Mouse (Mus musculus) kidney, embryonic 15.5 days (tissue): ENCODE data around the gene Mrps26. TPM values are rescaled to one million over a fixed set of nuclear protein-coding genes. Genes with fewer than 3 reads are reported as not detected.
"Not testable (repeated sequence)": the region's sequence is repeated elsewhere in the genome, so short reads cannot be mapped to it uniquely, and the experiment has no call there.

Experiments used
- ATAC-seq: fragments of 200-750 bp; cut with Nextera tagmentation; replicated peaks from 2 replicates; pipeline ENCODE4 v1.8.0; 2017; ENCODE audit warnings: moderate TSS enrichment; ENCODE audit not compliant: low FRiP score
- H3K27ac ChIP-seq: fragments of 300-500 bp; sonication (generic); 2 replicates; pipeline ENCODE4 v1.5.1; 2015; ENCODE audit warnings: mild to moderate bottlenecking, inconsistent platforms
- H3K27me3 ChIP-seq: fragments of 300-500 bp; sonication (generic); 2 replicates; pipeline ENCODE4 v1.6.1; 2015; ENCODE audit warnings: inconsistent platforms
- H3K36me3 ChIP-seq: fragments of 300-500 bp; sonication (generic); 2 replicates; pipeline ENCODE4 v1.6.1; 2015; ENCODE audit warnings: inconsistent platforms
- H3K4me1 ChIP-seq: fragments of 300-500 bp; sonication (generic); 2 replicates; pipeline ENCODE4 v1.6.1; 2015; ENCODE audit warnings: inconsistent platforms
- H3K4me2 ChIP-seq: fragments of 300-500 bp; sonication (generic); 2 replicates; pipeline ENCODE4 v1.6.1; 2015; ENCODE audit warnings: moderate library complexity, mild to moderate bottlenecking, inconsistent platforms
- H3K4me3 ChIP-seq: fragments of 300-500 bp; sonication (generic); replicated peaks from 2 replicates; pipeline ENCODE4 v1.5.1; 2015; ENCODE audit warnings: mild to moderate bottlenecking, inconsistent platforms
- H3K9ac ChIP-seq: fragments of 300-500 bp; sonication (generic); 2 replicates; pipeline ENCODE4 v1.6.1; 2015; ENCODE audit warnings: mild to moderate bottlenecking, inconsistent platforms
- H3K9me3 ChIP-seq: fragments of 300-500 bp; sonication (generic); replicated peaks from 2 replicates; pipeline ENCODE4 v1.6.1; 2016; ENCODE audit warnings: inconsistent platforms
- WGBS: fragments of 180-500 bp; shearing (Covaris S2); methylation state at CpG from one replicate; pipeline ENCODE4 v1.1.7; 2015; ENCODE audit warnings: mixed read lengths; 5-methylcytosine and 5-hydroxymethylcytosine counted together
- polyA plus RNA-seq: library from polyadenylated mRNA; unstranded; fragments of >200 nt; fragmentation: Nextera tagmentation; extraction: Ambion mirVana; gene quantifications from 2 replicates; pipeline ENCODE4 v1.2.1, GENCODE M21; 2015

Gene Mrps26
- polyA plus RNA-seq, 1 experiment from 2014 or later: 97.7 TPM

- no peak overlapping the region for H3K27ac ChIP-seq
- no peak overlapping the region for H3K4me3 ChIP-seq
- H3K9ac ChIP-seq: no peak overlapping the region
- 76% methylated on average over 9 of the region's 9 CpGs for WGBS
- H3K27me3 ChIP-seq: no peaks in the 10 kb centered on the region
- ATAC-seq: no peak
- H3K36me3 ChIP-seq: peaks cover 90% of the 10 kb centered on the region
- H3K9me3 ChIP-seq: no peaks in the 10 kb centered on the region
- no peak overlapping the region for H3K4me2 ChIP-seq
- H3K4me1 ChIP-seq: no peaks in the 10 kb centered on the region
These were observed 23.3 kb upstream of the Mrps26 start for GRCm38 (mm10) chr2:130540266-130540665.

GRCm38 (mm10) chr2:130546957-130547356, 16.6 kb upstream of the Mrps26 start:
- no peaks in the 10 kb centered on the region for H3K27me3 ChIP-seq
- no peak overlapping the region for H3K27ac ChIP-seq
- H3K4me1 ChIP-seq: no peaks in the 10 kb centered on the region
- H3K4me3 ChIP-seq: no peak overlapping the region
- no peak overlapping the region for H3K4me2 ChIP-seq
- no peak overlapping the region for H3K9ac ChIP-seq
- no peak for ATAC-seq
- H3K36me3 ChIP-seq: peaks cover 98% of the 10 kb centered on the region
- H3K9me3 ChIP-seq: no peaks in the 10 kb centered on the region
- WGBS: 88% methylated on average over 8 of the region's 8 CpGs

GRCm38 (mm10) chr2:130554841-130555240, 8.7 kb upstream of the Mrps26 start:
- 86% methylated on average over 7 of the region's 7 CpGs for WGBS
- no peaks in the 10 kb centered on the region for H3K9me3 ChIP-seq
- no peak for ATAC-seq
- H3K4me3 ChIP-seq: no peak overlapping the region
- H3K4me1 ChIP-seq: no peaks in the 10 kb centered on the region
- H3K27me3 ChIP-seq: no peaks in the 10 kb centered on the region
- H3K4me2 ChIP-seq: no peak overlapping the region
- H3K27ac ChIP-seq: no peak overlapping the region
- H3K9ac ChIP-seq: no peak overlapping the region
- peaks cover 80% of the 10 kb centered on the region for H3K36me3 ChIP-seq

- 82% methylated on average over 1 of the region's 1 CpGs for WGBS
- Histone ChIP-seq H3K4me3 (no peak overlapping the region), H3K4me2 (no peak overlapping the region), H3K9ac (no peak overlapping the region), H3K36me3 (peaks cover 66% of the 10 kb centered on the region), H3K27ac (no peak overlapping the region), H3K4me1 (no peaks in the 10 kb centered on the region), H3K9me3 (no peaks in the 10 kb centered on the region), H3K27me3 (no peaks in the 10 kb centered on the region)
- ATAC-seq: no peak
These were observed 7.2 kb upstream of the Mrps26 start for GRCm38 (mm10) chr2:130556292-130556691.

- H3K27ac ChIP-seq: no peak overlapping the region
- no peak overlapping the region for H3K4me2 ChIP-seq
- ATAC-seq: no peak
- no peak overlapping the region for H3K9ac ChIP-seq
- 97% methylated on average over 2 of the region's 2 CpGs for WGBS
- H3K27me3 ChIP-seq: no peaks in the 10 kb centered on the region
- no peaks in the 10 kb centered on the region for H3K4me1 ChIP-seq
- H3K9me3 ChIP-seq: no peaks in the 10 kb centered on the region
- H3K36me3 ChIP-seq: peaks cover 54% of the 10 kb centered on the region
- no peak overlapping the region for H3K4me3 ChIP-seq
These were observed 6.1 kb upstream of the Mrps26 start for GRCm38 (mm10) chr2:130557462-130557861.

GRCm38 (mm10) chr2:130558015-130558414, 5.5 kb upstream of the Mrps26 start:
- no peak overlapping the region for H3K27ac ChIP-seq
- WGBS: 80% methylated on average over 2 of the region's 2 CpGs
- no peaks in the 10 kb centered on the region for H3K27me3 ChIP-seq
- H3K36me3 ChIP-seq: peaks cover 49% of the 10 kb centered on the region
- H3K9ac ChIP-seq: no peak overlapping the region
- H3K4me3 ChIP-seq: no peak overlapping the region
- no peak for ATAC-seq
- peaks cover 5% of the 10 kb centered on the region for H3K4me1 ChIP-seq
- H3K4me2 ChIP-seq: no peak overlapping the region
- no peaks in the 10 kb centered on the region for H3K9me3 ChIP-seq

- H3K9ac ChIP-seq: peak overlapping the region; percentile 97
- H3K4me3 ChIP-seq: peak overlapping the region; percentile 98
- ATAC-seq: peak; percentile 35; the same call in 1 of the 2 replicates
- under 1% methylated on average over 23 of the region's 23 CpGs for WGBS
- no peaks in the 10 kb centered on the region for H3K27me3 ChIP-seq
- H3K27ac ChIP-seq: peak overlapping the region; percentile 67; the same call in 1 of the 2 replicates
- H3K4me1 ChIP-seq: peaks cover 19% of the 10 kb centered on the region
- peaks cover 25% of the 10 kb centered on the region for H3K36me3 ChIP-seq
- H3K4me2 ChIP-seq: peak overlapping the region; percentile 91
- no peaks in the 10 kb centered on the region for H3K9me3 ChIP-seq
These were observed 521 bp downstream of the Mrps26 start for GRCm38 (mm10) chr2:130564063-130564462.

GRCm38 (mm10) chr2:130564983-130565382, 1.4 kb downstream of the Mrps26 start:
- Histone ChIP-seq H3K36me3 (peaks cover 25% of the 10 kb centered on the region), H3K4me2 (peak overlapping the region; percentile 91), H3K4me3 (peak overlapping the region; percentile 98), H3K9ac (no peak overlapping the region), H3K27me3 (no peaks in the 10 kb centered on the region), H3K27ac (no peak overlapping the region), H3K9me3 (no peaks in the 10 kb centered on the region), H3K4me1 (peaks cover 19% of the 10 kb centered on the region)
- ATAC-seq: no peak
- 85% methylated on average over 8 of the region's 8 CpGs for WGBS

- Histone ChIP-seq H3K27ac (no peak overlapping the region), H3K36me3 (peaks cover 25% of the 10 kb centered on the region), H3K9ac (no peak overlapping the region), H3K27me3 (no peaks in the 10 kb centered on the region), H3K4me3 (no peak overlapping the region), H3K9me3 (no peaks in the 10 kb centered on the region), H3K4me1 (peaks cover 11% of the 10 kb centered on the region), H3K4me2 (no peak overlapping the region)
- WGBS: 78% methylated on average over 4 of the region's 4 CpGs
- no peak for ATAC-seq
These were observed 5.4 kb downstream of the Mrps26 start for GRCm38 (mm10) chr2:130568921-130569320.

GRCm38 (mm10) chr2:130569926-130570325, 6.4 kb downstream of the Mrps26 start:
- Histone ChIP-seq H3K4me3 (no peak overlapping the region), H3K9ac (no peak overlapping the region), H3K4me1 (peaks cover 2% of the 10 kb centered on the region), H3K27me3 (peaks cover 1% of the 10 kb centered on the region), H3K27ac (no peak overlapping the region), H3K9me3 (no peaks in the 10 kb centered on the region), H3K4me2 (no peak overlapping the region), H3K36me3 (peaks cover 23% of the 10 kb centered on the region)
- no peak for ATAC-seq

- Histone ChIP-seq H3K27ac (no peak overlapping the region), H3K9me3 (no peaks in the 10 kb centered on the region), H3K4me1 (peaks cover 22% of the 10 kb centered on the region), H3K27me3 (peaks cover 52% of the 10 kb centered on the region), H3K4me2 (no peak overlapping the region), H3K9ac (no peak overlapping the region), H3K4me3 (no peak overlapping the region), H3K36me3 (no peaks in the 10 kb centered on the region)
- ATAC-seq: no peak
- WGBS: 84% methylated on average over 5 of the region's 5 CpGs
These were observed 11.4 kb downstream of the Mrps26 start for GRCm38 (mm10) chr2:130574960-130575359.

GRCm38 (mm10) chr2:130575873-130576272, 12.3 kb downstream of the Mrps26 start, which contains the start of gene Oxt:
Oxt (plus strand) TSS chr2:130576173.
- H3K27ac ChIP-seq: no peak within 1 kb of the TSS
- H3K36me3 ChIP-seq: no peaks in the 10 kb centered on the region
- H3K4me3 ChIP-seq: peak within 1 kb of the TSS; percentile 34
- peak within 1 kb of the TSS; percentile 60 for H3K4me2 ChIP-seq
- H3K4me1 ChIP-seq: peaks cover 31% of the 10 kb centered on the region
- peaks cover 61% of the 10 kb centered on the region for H3K27me3 ChIP-seq
- WGBS: 43% methylated on average over 9 of the region's 9 CpGs
- H3K9me3 ChIP-seq: no peaks in the 10 kb centered on the region
- no peak for ATAC-seq
- 0 out of 2 replicates have a peak within 1 kb of the TSS, but pooled peaks have one; percentile 12 for H3K9ac ChIP-seq

GRCm38 (mm10) chr2:130576564-130576963, 13.0 kb downstream of the Mrps26 start:
- H3K9me3 ChIP-seq, H3K36me3 ChIP-seq, H3K27ac ChIP-seq, ATAC-seq: not testable (repeated sequence)
- Histone ChIP-seq H3K4me1 (peaks cover 35% of the 10 kb centered on the region), H3K27me3 (peaks cover 68% of the 10 kb centered on the region), H3K4me3 (peak overlapping the region; percentile 34), H3K9ac (0 out of 2 replicates have a peak overlapping the region, but pooled peaks have one; percentile 12), H3K4me2 (peak overlapping the region; percentile 60)
- under 1% methylated on average over 32 of the region's 32 CpGs for WGBS
